Mouse (Mus musculus): ENCODE results near the gene Clpx. TPM values are rescaled to one million over a fixed set of nuclear protein-coding genes. Genes with fewer than 3 reads are reported as not detected.
"Not testable (repeated sequence)": the region's sequence is repeated elsewhere in the genome, so short reads cannot be mapped to it uniquely, and the experiment has no call there.

Gene Clpx
- polyA plus RNA-seq, 1 experiment from 2014 or later, result 37.2 TPM

GRCm38 (mm10) chr9:65262641-65263120 lies 31.4 kb upstream of the Clpx start:
- WGBS, result 89% methylated on average over 3 of the region's 3 CpGs

DNA sequence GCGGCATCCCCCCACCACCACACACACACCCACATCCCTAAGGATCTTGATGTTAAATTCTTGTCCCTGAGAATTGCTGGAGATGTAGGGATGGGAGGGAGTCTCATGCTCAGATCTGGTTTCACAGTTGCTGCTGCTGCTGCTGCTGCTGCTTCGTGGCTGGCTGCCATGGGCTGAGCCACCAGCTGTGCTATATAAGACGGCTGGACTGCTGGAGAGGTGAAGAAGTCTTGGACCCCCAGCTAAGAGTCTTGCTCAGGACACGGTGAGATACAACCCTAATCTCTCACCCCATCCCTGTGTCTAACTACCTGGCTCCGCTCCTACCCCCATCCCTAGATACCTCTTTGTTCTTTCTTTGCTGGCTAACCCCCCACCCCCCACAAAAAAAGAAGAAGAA lies 29.1 kb upstream of the Clpx start, which contains the start of gene Cilp:
Gene Cilp (plus strand): TSS at position 222 of the 400 bp plus-strand sequence.
- no peak within 1 kb of the TSS for H3K9ac ChIP-seq (ENCODE audit: low read depth, low read length)
- no peaks in the 10 kb centered on the region for H3K9me3 ChIP-seq (ENCODE audit: control insufficient read depth, low read length)
- H3K27ac ChIP-seq (ENCODE audit: low read depth, low read length), result no peak within 1 kb of the TSS
- H3K27me3 ChIP-seq (replicated peaks; ENCODE audit: control insufficient read depth, insufficient read depth, low read length), result no peaks in the 10 kb centered on the region
- H3K36me3 ChIP-seq (ENCODE audit: control insufficient read depth, insufficient read depth, low read length), result no peaks in the 10 kb centered on the region
- peaks cover 10% of the 10 kb centered on the region for H3K4me1 ChIP-seq (ENCODE audit: control insufficient read depth, insufficient read depth, low read depth, low read length)
- 48% methylated on average over 5 of the region's 5 CpGs for WGBS
- H3K4me2 ChIP-seq (ENCODE audit: low read length), result no peak within 1 kb of the TSS
- no peak for ATAC-seq
- H3K4me3 ChIP-seq (ENCODE audit: low read length), result no peak within 1 kb of the TSS

More at GRCm38 (mm10) chr9:65262641-65263120, 31.4 kb upstream of the Clpx start:
- H3K4me2 ChIP-seq (ENCODE audit: low read length), result no peak overlapping the region
- no peaks in the 10 kb centered on the region for H3K9me3 ChIP-seq (ENCODE audit: control insufficient read depth, low read length)
- H3K36me3 ChIP-seq (ENCODE audit: control insufficient read depth, insufficient read depth, low read length), result no peaks in the 10 kb centered on the region
- ATAC-seq, result no peak
- H3K9ac ChIP-seq (ENCODE audit: low read depth, low read length), result no peak overlapping the region
- no peak overlapping the region for H3K4me3 ChIP-seq (ENCODE audit: low read length)
- H3K27me3 ChIP-seq (replicated peaks; ENCODE audit: control insufficient read depth, insufficient read depth, low read length), result no peaks in the 10 kb centered on the region
- peaks cover 3% of the 10 kb centered on the region for H3K4me1 ChIP-seq (ENCODE audit: control insufficient read depth, insufficient read depth, low read depth, low read length)
- H3K27ac ChIP-seq (ENCODE audit: low read depth, low read length), result no peak overlapping the region

DNA sequence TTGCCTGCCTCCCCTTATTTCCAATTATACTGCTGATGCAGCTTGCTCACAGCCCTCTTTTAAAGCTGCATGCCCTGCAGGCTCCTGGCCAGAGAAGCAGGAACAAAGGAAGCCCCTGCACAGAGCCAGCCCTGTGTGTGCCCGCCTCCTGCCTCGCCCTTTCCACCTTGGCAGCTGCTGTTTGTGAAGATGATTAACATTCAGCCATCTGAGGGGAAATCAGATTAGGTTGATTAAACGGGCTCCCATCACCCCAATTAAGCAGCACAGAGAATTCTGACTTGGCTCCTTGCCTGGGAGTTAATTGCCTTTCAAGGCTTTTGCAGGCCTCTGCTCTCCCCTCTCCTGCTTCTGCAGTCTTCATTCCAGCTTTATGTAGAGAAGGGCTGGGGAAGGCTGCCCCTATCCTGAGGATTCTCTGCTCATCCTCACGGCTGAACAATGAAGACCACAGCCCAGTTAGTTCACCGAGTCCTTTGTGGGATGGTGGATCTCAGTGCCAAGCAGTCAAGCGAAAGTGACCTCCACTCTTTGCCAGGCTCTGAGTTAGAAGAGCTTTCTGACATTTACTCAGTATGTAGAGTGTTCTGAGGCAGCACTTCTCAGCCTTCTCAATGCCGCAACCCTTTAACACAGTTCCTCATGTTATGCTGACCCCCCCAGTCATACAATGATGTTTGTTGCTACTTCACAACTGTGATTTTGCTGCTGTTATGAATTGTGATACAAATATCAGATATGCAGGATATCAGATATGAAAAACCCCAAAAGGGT lies 26.1 kb upstream of the Clpx start:
- ATAC-seq, result peak; percentile 95
- Histone ChIP-seq H3K27me3 (replicated peaks; ENCODE audit: control insufficient read depth, insufficient read depth, low read length) (no peaks in the 10 kb centered on the region), H3K36me3 (ENCODE audit: control insufficient read depth, insufficient read depth, low read length) (no peaks in the 10 kb centered on the region), H3K27ac (ENCODE audit: low read depth, low read length) (peak overlapping the region; percentile 78), H3K4me3 (ENCODE audit: low read length) (no peak overlapping the region), H3K9me3 (ENCODE audit: control insufficient read depth, low read length) (no peaks in the 10 kb centered on the region), H3K4me2 (ENCODE audit: low read length) (no peak overlapping the region), H3K4me1 (ENCODE audit: control insufficient read depth, insufficient read depth, low read depth, low read length) (peaks cover 10% of the 10 kb centered on the region), H3K9ac (ENCODE audit: low read depth, low read length) (peak overlapping the region; percentile 23; the same call in 1 of the 2 replicates)
- 18% methylated on average over 7 of the region's 7 CpGs for WGBS

- no peaks in the 10 kb centered on the region for H3K9me3 ChIP-seq (ENCODE audit: control insufficient read depth, low read length)
- ATAC-seq, result no peak
- no peak overlapping the region for H3K27ac ChIP-seq (ENCODE audit: low read depth, low read length)
- no peak overlapping the region for H3K4me3 ChIP-seq (ENCODE audit: low read length)
- no peak overlapping the region for H3K4me2 ChIP-seq (ENCODE audit: low read length)
- 86% methylated on average over 13 of the region's 13 CpGs for WGBS
- H3K36me3 ChIP-seq (ENCODE audit: control insufficient read depth, insufficient read depth, low read length), result no peaks in the 10 kb centered on the region
- no peak overlapping the region for H3K9ac ChIP-seq (ENCODE audit: low read depth, low read length)
- H3K27me3 ChIP-seq (replicated peaks; ENCODE audit: control insufficient read depth, insufficient read depth, low read length), result no peaks in the 10 kb centered on the region
- peaks cover 3% of the 10 kb centered on the region for H3K4me1 ChIP-seq (ENCODE audit: control insufficient read depth, insufficient read depth, low read depth, low read length)
Measured at GRCm38 (mm10) chr9:65273048-65273809, 20.8 kb upstream of the Clpx start.

- Histone ChIP-seq H3K27me3 (replicated peaks; ENCODE audit: control insufficient read depth, insufficient read depth, low read length) (no peaks in the 10 kb centered on the region), H3K4me1 (ENCODE audit: control insufficient read depth, insufficient read depth, low read depth, low read length) (no peaks in the 10 kb centered on the region), H3K4me3 (ENCODE audit: low read length) (no peak overlapping the region), H3K36me3 (ENCODE audit: control insufficient read depth, insufficient read depth, low read length) (no peaks in the 10 kb centered on the region), H3K9me3 (ENCODE audit: control insufficient read depth, low read length) (no peaks in the 10 kb centered on the region), H3K9ac (ENCODE audit: low read depth, low read length) (no peak overlapping the region), H3K27ac (ENCODE audit: low read depth, low read length) (no peak overlapping the region), H3K4me2 (ENCODE audit: low read length) (no peak overlapping the region)
- WGBS, result 86% methylated on average over 4 of the region's 4 CpGs
- no peak for ATAC-seq
Measured at GRCm38 (mm10) chr9:65273873-65274272, 20.2 kb upstream of the Clpx start.

DNA sequence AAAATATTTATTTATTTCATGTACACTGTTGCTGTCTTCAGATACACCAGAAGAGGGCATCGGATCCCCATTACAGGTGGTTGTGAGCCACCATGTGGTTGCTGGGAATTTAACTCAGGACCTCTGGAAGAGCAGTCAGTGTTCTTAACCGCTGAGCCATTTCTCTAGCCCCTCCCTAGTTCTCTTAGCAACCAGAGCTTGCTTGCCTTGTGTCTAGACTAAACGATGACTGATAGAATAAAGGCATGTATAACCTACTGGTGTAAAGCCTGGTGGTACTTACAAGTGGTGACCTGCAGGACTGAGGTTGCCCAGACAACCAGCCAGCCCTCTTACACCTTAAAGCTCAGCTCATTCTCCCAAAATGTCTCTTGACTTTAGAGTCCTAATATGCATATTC lies 19.2 kb upstream of the Clpx start:
- ATAC-seq, result not testable (repeated sequence)
- WGBS, result 80% methylated on average over 3 of the region's 3 CpGs

GRCm38 (mm10) chr9:65275810-65276530 lies 18.1 kb upstream of the Clpx start:
- Histone ChIP-seq H3K27me3 (replicated peaks; ENCODE audit: control insufficient read depth, insufficient read depth, low read length) (no peaks in the 10 kb centered on the region), H3K9ac (ENCODE audit: low read depth, low read length) (no peak overlapping the region), H3K9me3 (ENCODE audit: control insufficient read depth, low read length) (no peaks in the 10 kb centered on the region), H3K36me3 (ENCODE audit: control insufficient read depth, insufficient read depth, low read length) (no peaks in the 10 kb centered on the region), H3K4me1 (ENCODE audit: control insufficient read depth, insufficient read depth, low read depth, low read length) (no peaks in the 10 kb centered on the region), H3K4me3 (ENCODE audit: low read length) (no peak overlapping the region), H3K27ac (ENCODE audit: low read depth, low read length) (no peak overlapping the region), H3K4me2 (ENCODE audit: low read length) (no peak overlapping the region)
- 89% methylated on average over 4 of the region's 4 CpGs for WGBS
- no peak for ATAC-seq

More for the DNA sequence above, 19.2 kb upstream of the Clpx start:
- not testable (repeated sequence) for H3K9ac ChIP-seq (ENCODE audit: low read depth, low read length); H3K36me3 ChIP-seq (ENCODE audit: control insufficient read depth, insufficient read depth, low read length); H3K27me3 ChIP-seq (replicated peaks; ENCODE audit: control insufficient read depth, insufficient read depth, low read length); H3K9me3 ChIP-seq (ENCODE audit: control insufficient read depth, low read length); H3K4me2 ChIP-seq (ENCODE audit: low read length); H3K27ac ChIP-seq (ENCODE audit: low read depth, low read length); H3K4me1 ChIP-seq (ENCODE audit: control insufficient read depth, insufficient read depth, low read depth, low read length); H3K4me3 ChIP-seq (ENCODE audit: low read length)

GRCm38 (mm10) chr9:65281536-65282151 lies 12.4 kb upstream of the Clpx start:
- Histone ChIP-seq H3K9ac (ENCODE audit: low read depth, low read length) (no peak overlapping the region), H3K4me2 (ENCODE audit: low read length) (no peak overlapping the region), H3K4me1 (ENCODE audit: control insufficient read depth, insufficient read depth, low read depth, low read length) (no peaks in the 10 kb centered on the region), H3K4me3 (ENCODE audit: low read length) (no peak overlapping the region), H3K9me3 (ENCODE audit: control insufficient read depth, low read length) (no peaks in the 10 kb centered on the region), H3K36me3 (ENCODE audit: control insufficient read depth, insufficient read depth, low read length) (no peaks in the 10 kb centered on the region), H3K27me3 (replicated peaks; ENCODE audit: control insufficient read depth, insufficient read depth, low read length) (no peaks in the 10 kb centered on the region; the same call in 1 of the 2 replicates), H3K27ac (ENCODE audit: low read depth, low read length) (no peak overlapping the region)
- no peak for ATAC-seq
- WGBS, result 67% methylated on average over 5 of the region's 5 CpGs
